ENCODE assay signal across 9 mouse cellular contexts in the genomic region with DNA sequence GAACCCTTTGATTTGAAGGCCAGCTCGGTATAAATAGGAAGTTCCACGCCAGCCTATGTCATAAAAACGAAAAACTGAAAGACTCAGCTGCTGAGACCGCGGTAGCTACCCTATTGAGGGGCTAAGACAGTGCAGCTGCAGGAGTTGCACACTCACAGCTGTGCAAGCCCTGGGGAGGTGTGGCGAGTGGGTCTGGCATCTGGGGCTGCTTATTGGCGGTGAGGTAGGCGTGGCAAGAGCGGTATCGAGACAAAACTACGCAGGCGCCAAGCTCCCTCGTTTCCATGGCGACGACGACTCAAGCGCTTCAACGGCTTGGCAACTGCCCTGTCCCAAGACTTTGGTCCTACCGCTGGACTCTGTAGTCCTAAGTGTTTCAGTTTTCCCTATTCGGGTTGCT. TPM values are rescaled to one million over a fixed set of nuclear protein-coding genes. Genes with fewer than 3 reads are reported as not detected.
DNase-seq lines count a peak whose midpoint lies in the region; ATAC-seq and TF ChIP-seq lines count a peak whose summit lies in the region.
"Had no signal": no experiment of that assay in that cellular context is flagged by ENCODE, and none has a peak within 500 bp of the region (broad histone marks: within the 10 kb centered on the region; RNA-seq: fewer than 3 reads in every experiment).

A gene (plus strand): TSS at position 273 of the 400 bp plus-strand sequence.

- ATAC-seq in hindbrain, embryonic 16.5 days = peak; percentile 63

- H3K36me3 ChIP-seq in hindbrain, embryonic 16.5 days (ENCODE audit: control insufficient read depth, insufficient read depth, low read length) = peaks cover 12% of the 10 kb centered on the region

- no peak for TF ChIP-seq CTCF in left cerebral cortex, adult 2 months (IDR thresholded peaks at IDR 0.05)

- H3K9ac ChIP-seq in hindbrain, embryonic 16.5 days (ENCODE audit: low read depth, low read length) = peak within 1 kb of the TSS; percentile 48

- H3K27ac ChIP-seq in hindbrain, embryonic 16.5 days (ENCODE audit: low read depth, low read length) = peak within 1 kb of the TSS; percentile 17; the same call in 1 of the 2 replicates
- H3K27ac ChIP-seq in left cerebral cortex, adult 2 months = peak within 1 kb of the TSS; percentile 13; the same call in 1 of the 2 replicates
- H3K27ac ChIP-seq: macrophage had no signal

- no peaks in the 10 kb centered on the region for H3K9me3 ChIP-seq in hindbrain, embryonic 16.5 days (ENCODE audit: control insufficient read depth, low read length)

- peak; percentile 77 for DNase-seq in T-cell, adult 2 months (ENCODE audit: low spot score)
- peak; percentile 99 for DNase-seq in embryo, embryonic 10 days (ENCODE audit: low spot score)
- peak; percentile 72 to 79 for DNase-seq in gastrocnemius, adult 8-10 months (ENCODE audit: low spot score in 2 of 2)
- peak; percentile 84 to 88 for DNase-seq in left cerebral cortex, adult 2 months (ENCODE audit: extremely low spot score in 1 of 2, low spot score in 2 of 2)
- DNase-seq in lung, postnatal 36 days = peak; percentile 96
- DNase-seq in retina, postnatal 7 days (ENCODE audit: low read depth, low spot score) = peak; percentile 73
- peak; percentile 95 for DNase-seq in thymus, postnatal 4 days

- intact Hi-C loops in left cerebral cortex, adult 2 months (cut with DNase I) = no loop called here

- H3K4me1 ChIP-seq in hindbrain, embryonic 16.5 days (ENCODE audit: control insufficient read depth, insufficient read depth, low read depth, low read length) = peaks cover 35% of the 10 kb centered on the region

- H3K4me3 ChIP-seq in hindbrain, embryonic 16.5 days (ENCODE audit: low read length) = peak within 1 kb of the TSS; percentile 17
- peak within 1 kb of the TSS; percentile 41 for H3K4me3 ChIP-seq in left cerebral cortex, adult 2 months

- peak within 1 kb of the TSS; percentile 55 for H3K4me2 ChIP-seq in hindbrain, embryonic 16.5 days (ENCODE audit: low read length)

- WGBS in hindbrain, embryonic 16.5 days = 3% methylated on average over 20 of the region's 20 CpGs

- peaks cover 19% of the 10 kb centered on the region for H3K27me3 ChIP-seq in hindbrain, embryonic 16.5 days (replicated peaks; ENCODE audit: control insufficient read depth, insufficient read depth, low read length)

RNA-seq across cellular contexts. Expression of the gene that starts here (rescaled TPM):
- under 1 TPM in 1 of 4 experiments, not detected in 3; 0.22 TPM for total RNA-seq in gastrocnemius, adult 8-10 months (2022)
- polyA plus RNA-seq in hindbrain, embryonic 16.5 days (2015; fragmentation: Nextera tagmentation; extraction: Ambion mirVana) = 3.3 and 4.4 TPM in 2 replicates
- total RNA-seq in left cerebral cortex, adult 2 months (2021) = 1 to 10 TPM; 3.8 to 4.7 TPM
- polyA plus RNA-seq: macrophage had no signal

Comparison
In these comparisons a context has a peak if more than half of its experiments do, and no peak if none do; other contexts are left out.
1. Peak in every context shown above with its lines: DNase-seq, ATAC-seq, H3K4me3 ChIP-seq and H3K27ac ChIP-seq.
2. Peak in DNase-seq in gastrocnemius, adult 8-10 months; RNA of the gene not detected or under 1 TPM.